Mouse (Mus musculus): Measurements from ENCODE around the gene Olfr855.
A peak's percentile ranks its signal among the peaks of the same experiment; 100 is the strongest.

Olfr855 gene

GRCm38 (mm10) chr9:19582317-19582716, at the start of gene Olfr855:
Olfr855 (plus strand) TSS chr9:19582617.
- DNase-seq (ENCODE audit: low spot score), result no peak

DNA sequence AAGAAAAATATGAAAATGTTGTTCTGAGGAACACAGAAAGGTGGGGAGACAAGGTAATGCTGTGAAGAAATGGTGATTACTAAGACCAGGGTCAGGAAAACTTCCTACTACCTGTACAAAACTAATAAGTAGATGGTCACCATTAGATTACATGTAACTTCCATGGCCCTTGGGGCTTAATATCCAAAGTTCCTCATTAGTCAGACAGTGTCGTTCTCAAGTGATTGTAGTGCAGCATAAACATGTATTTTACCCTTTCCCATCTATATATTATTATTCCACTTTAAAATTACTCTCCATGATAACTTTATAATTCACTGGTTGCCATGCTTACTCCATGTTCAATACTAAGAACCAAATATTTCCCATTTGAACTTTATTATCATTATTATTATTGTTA, 41.4 kb upstream of the Olfr855 start, which contains the start of gene Olfr853:
Olfr853 (minus strand) TSS at position 101 of the 400 bp plus-strand sequence.
- DNase-seq (ENCODE audit: low spot score), result no peak

DNA sequence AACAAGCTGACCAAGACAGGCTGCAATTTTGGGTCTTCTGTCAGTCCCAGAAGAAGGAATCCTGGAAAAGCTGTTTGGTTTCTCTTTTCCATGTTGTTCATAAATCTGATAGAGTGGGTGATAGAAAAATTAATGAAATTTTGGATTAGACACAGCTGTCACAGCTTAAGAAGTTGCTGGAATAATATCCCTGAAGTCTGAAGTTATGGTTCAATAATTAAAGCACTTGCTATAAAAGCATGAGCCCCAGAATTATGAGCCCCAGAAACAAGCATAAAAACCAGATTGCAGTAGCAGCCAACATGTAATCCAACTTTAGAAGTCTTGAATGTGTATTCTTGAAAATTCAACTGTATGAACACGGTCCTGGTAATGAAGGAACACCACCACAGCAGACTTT, 15.1 kb upstream of the Olfr855 start, which contains the start of gene Olfr854:
Olfr854 (minus strand) TSS at position 101 of the 400 bp plus-strand sequence.
- no peak for DNase-seq (ENCODE audit: low spot score)

GRCm38 (mm10) chr9:19621297-19621696, 38.9 kb downstream of the Olfr855 start:
- no peak for DNase-seq (ENCODE audit: low spot score)

DNA sequence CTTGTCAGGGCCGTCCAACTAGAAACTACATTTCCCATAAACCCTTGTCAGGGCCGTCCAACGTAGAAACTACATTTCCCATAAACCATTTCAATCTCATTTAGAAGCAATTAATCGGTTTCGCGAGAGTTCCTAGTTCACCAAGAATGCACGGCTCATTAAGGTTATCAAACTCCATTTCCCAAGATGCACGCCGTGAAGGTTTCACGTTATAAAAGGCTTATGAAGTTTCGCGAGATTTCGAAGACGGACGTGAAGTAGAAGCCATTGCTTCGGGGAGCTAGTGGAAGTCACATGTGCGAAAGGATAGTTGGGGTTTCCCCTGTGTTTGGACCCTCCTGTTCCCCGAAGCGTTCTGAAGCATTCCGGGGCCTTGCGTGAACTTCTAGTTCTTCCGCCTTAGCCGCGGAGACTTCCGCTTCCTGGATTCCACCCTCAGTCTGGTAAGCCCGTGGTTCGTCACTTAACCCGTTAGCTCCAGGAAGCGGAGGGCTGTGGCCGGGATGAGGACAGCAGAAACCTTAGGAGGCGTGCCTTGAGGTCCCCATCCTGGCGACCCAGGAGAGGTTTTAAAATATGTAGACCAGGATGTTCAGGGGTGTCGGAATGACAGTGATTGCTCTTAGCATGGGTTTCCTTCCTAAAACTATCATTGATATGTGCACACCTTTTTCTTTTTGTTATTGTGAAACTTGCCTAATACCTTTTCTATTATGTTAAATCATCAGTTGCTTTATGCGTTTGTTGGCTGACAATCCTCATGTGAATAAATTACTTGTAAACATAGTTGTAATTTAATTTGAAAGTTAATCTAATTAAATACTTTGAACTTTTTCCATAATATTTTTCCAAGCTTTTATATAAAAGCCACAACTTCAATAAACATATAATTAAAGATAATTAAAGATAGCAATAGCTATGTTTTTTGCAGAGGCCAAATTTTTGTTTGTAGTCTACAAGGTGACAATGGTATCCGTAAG, 39.7 kb downstream of the Olfr855 start, which contains the start of gene Zfp317:
Zfp317 (plus strand) TSS at position 260 of the 980 bp plus-strand sequence.
- DNase-seq (ENCODE audit: low spot score), result peak; percentile 68

DNA sequence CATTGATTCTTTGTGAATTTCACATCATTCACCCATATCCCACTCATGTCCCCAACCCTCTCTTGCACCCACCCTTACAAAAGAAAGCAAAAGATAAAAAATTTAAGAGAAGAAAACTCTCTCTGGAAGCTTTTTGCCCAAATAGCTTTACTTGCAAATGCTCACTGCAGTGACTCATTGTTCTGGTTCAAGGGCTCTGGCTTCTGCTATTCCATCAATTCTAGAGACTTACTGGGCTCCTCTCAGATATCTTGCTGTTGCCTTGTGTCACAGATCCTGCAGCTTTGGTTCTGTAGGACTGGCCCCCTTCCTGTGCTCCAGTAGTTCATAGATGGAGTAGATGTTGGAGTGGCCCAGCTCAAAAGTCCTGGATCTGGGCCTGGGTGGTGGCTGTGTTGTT, 47.2 kb downstream of the Olfr855 start:
- DNase-seq (ENCODE audit: low spot score), result no peak

Data from urinary bladder, postnatal 25 days (tissue).